Mouse (Mus musculus): ENCODE results near the gene Gm19426.

DNA sequence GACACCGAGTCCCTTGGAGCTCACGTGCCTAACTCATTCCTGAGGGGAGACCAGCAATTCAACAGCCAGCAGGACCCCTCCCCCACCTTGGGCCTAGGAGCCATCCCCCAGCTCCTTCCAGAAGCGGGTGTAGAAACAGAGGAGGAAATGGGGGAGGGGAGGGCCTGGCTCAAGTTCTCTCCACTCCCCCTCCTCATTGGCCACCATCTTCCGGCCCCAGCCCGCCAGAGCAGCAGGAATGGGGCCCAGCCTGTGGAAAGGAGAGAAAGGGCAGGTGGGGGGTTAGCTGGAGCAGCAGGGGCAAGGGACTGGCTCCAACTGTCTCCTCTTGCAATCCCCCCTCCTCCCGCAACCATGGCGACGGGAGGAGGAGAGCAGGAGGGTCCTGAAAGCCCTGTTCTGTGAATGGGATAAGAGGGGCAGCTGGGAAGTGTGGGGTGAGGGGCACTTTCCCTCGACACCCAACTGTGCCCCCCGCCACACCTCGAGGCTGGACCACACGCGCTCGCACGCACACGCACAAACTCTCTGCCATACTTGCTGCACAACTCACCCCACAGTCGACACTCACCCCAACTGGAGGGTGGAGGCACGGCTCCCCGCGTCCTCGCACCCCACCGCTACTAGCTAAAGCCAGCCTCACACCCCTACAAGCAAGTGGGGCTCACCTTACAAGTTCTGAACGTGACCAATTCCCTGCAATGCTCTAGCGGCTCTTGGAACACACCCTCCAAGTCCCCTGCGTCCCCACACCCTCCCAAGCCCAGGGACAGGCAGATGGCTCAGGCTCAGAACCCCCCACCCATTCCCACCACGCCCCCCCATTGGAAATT, 788 bp downstream of the Gm19426 start:
- TF ChIP-seq POLR2A (IDR thresholded peaks at IDR 0.05; ENCODE audit: control insufficient read depth in 1 of 2, insufficient read depth in 1 of 2, low read depth in 1 of 2, low read length in 2 of 2, poor library complexity in 1 of 2) (no peak), NELFE (IDR thresholded peaks at IDR 0.05; ENCODE audit: low read depth, low read length) (no peak), ZMIZ1 (IDR thresholded peaks at IDR 0.05; ENCODE audit: low read depth, low read length) (no peak), MYC (IDR thresholded peaks at IDR 0.05; ENCODE audit: low read depth, low read length) (no peak), MAZ (IDR thresholded peaks at IDR 0.05; ENCODE audit: low read depth, low read length) (no peak), CTCF (IDR thresholded peaks at IDR 0.05 in 2 of 3, conservative IDR thresholded peaks at IDR 0.05 in 1 of 3; ENCODE audit: control insufficient read depth in 1 of 3, insufficient read depth in 1 of 3, low read depth in 2 of 3, low read length in 3 of 3, poor library complexity in 1 of 3, severe bottlenecking in 1 of 3) (no peak), CHD2 (IDR thresholded peaks at IDR 0.05; ENCODE audit: low read length) (no peak), UBTF (IDR thresholded peaks at IDR 0.05; ENCODE audit: borderline replicate concordance, insufficient read depth, low read depth, low read length) (no peak), MEF2A (IDR thresholded peaks at IDR 0.05; ENCODE audit: extremely low read depth, insufficient replicate concordance, low read depth, low read length, poor library complexity, severe bottlenecking) (no peak), CHD1 (IDR thresholded peaks at IDR 0.05; ENCODE audit: low read depth, low read length) (no peak), MAX (IDR thresholded peaks at IDR 0.05; ENCODE audit: low read length) (no peak), GATA1 (IDR thresholded peaks at IDR 0.05; ENCODE audit: low read depth, low read length) (no peak)
